Mouse (Mus musculus): ENCODE results near the gene Dusp11.
"Not testable (repeated sequence)": the region's sequence is repeated elsewhere in the genome, so short reads cannot be mapped to it uniquely, and the experiment has no call there.

Gene Dusp11

GRCm38 (mm10) chr6:85936508-85937465 is 24.7 kb downstream of the Dusp11 start:
- peak; percentile 94 to 98 for DNase-seq (ENCODE audit: inconsistent age in 2 of 2, low spot score in 1 of 2)

DNA sequence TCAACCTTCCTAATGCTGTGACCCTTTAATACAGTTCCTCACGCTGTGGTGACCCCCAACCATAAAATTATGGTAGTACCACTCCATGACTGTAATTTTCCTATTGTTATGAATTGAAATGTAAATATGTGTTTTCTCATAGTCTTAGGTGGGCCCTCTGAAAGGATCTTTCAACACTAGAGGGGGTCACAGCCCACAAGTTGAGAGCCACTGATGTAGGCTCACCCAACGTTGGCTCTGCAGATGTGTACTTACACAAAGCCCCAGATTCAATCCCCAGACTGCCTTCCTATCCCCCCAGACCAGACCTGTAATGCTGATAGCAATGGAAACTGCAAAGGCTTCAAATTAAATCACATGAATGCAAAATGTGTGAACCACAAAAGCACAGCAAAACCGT is 25.8 kb downstream of the Dusp11 start:
- DNase-seq (ENCODE audit: inconsistent age in 2 of 2, low spot score in 1 of 2), result no peak

- DNase-seq (ENCODE audit: inconsistent age in 2 of 2, low spot score in 1 of 2), result no peak
These were observed 27.4 kb downstream of the Dusp11 start for GRCm38 (mm10) chr6:85934047-85934446.

DNA sequence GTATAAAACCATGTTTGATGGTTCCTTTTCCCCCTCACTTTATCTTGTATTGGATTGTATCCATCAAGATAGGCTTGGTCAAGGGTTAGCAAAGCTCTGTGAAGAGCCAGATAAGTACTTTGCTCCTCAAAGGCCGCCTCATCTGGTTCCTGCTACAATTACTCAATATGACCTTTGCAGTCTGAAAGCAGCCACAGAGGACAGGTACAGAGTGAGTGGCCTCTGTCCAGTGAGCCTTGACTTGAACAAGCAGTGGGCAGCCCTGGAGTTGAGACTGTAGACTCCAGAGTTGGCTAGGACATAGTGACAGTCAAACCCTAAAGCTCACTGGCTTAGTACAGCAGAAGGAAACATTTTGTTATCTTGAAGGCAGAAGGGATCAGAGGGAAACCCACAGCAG is 32.2 kb downstream of the Dusp11 start:
- no peak for DNase-seq (ENCODE audit: inconsistent age in 2 of 2, low spot score in 1 of 2)

- peak in 1 of 2 experiments; percentile 65 for DNase-seq (ENCODE audit: inconsistent age in 2 of 2, low spot score in 1 of 2)
These were observed 33.7 kb downstream of the Dusp11 start for GRCm38 (mm10) chr6:85927476-85928464.

GRCm38 (mm10) chr6:85926709-85927108 is 34.8 kb downstream of the Dusp11 start:
- peak in 1 of 2 experiments; percentile 74 for DNase-seq (ENCODE audit: inconsistent age in 2 of 2, low spot score in 1 of 2)

DNA sequence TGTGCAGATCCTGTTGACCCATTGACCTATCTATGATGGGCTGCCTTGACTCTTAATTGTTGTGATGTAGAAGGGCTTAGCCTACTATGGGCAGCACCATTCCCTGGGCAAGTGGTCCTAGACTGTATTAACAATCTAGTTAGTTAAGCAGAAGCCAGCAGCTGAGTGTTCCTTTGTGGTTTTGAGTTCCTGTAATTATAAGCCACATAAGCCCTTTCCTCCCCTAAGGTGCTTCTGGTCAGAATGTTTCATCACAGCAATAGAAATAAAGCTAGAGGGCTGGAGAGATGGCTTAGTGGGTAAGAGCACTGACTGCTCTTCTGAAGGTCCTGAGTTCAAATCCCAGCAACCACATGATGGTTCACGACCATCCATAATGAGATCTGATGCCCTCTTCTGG is 37.8 kb downstream of the Dusp11 start:
- DNase-seq (ENCODE audit: inconsistent age in 2 of 2, low spot score in 1 of 2), result no peak

DNA sequence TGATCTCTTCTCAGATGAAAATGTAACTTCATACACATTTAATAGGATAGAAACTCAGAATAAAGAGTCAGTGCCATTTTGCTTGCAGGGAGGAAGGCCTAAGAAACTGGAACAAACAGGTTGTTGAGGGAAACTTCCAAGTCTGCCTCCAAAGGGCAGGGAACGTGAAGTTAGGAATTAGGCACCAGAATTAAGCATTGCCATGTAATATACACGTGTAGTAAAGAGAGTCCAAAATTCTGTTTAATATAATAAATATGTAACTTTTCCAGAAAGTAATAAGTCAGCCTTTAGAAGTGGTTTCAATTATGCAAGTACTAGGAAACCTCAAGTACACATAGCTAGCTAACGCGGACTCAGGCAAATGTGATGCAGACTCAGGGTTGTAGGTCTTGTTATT is 42.1 kb downstream of the Dusp11 start:
- no peak for DNase-seq (ENCODE audit: inconsistent age in 2 of 2, low spot score in 1 of 2)

GRCm38 (mm10) chr6:85918341-85918740 is 43.1 kb downstream of the Dusp11 start:
- DNase-seq (ENCODE audit: inconsistent age in 2 of 2, low spot score in 1 of 2), result not testable (repeated sequence)

- DNase-seq (ENCODE audit: inconsistent age in 2 of 2, low spot score in 1 of 2), result no peak
These were observed 44.9 kb downstream of the Dusp11 start for GRCm38 (mm10) chr6:85916596-85916995.

- peak; percentile 93 to 98 for DNase-seq (ENCODE audit: inconsistent age in 2 of 2, low spot score in 1 of 2)
These were observed 45.6 kb downstream of the Dusp11 start, which contains the start of gene Nat8f1 for GRCm38 (mm10) chr6:85915539-85916513. Gene Nat8f1, minus strand, starts transcription at chr6:85915687.

DNA sequence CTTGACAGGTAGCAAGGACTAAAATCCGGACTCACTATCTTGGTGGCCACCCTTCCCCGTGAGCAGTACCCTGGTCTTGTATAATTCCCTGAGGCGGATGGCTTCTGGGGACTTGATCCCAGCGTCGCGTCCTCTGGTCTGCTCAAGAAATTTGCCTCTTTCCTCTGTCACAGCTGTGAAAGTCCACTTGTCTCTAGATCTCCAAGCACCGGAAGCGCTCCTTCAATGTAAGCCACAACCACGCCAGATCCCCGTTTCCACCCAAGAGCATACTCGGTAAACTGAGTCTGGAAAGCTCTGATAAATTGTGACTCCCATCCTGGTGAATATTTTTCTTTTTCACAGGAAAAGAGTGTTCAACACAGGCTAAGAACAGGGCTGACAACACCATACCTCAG is 46.3 kb downstream of the Dusp11 start:
- no peak for DNase-seq (ENCODE audit: inconsistent age in 2 of 2, low spot score in 1 of 2)

GRCm38 (mm10) chr6:85911587-85911986 is 49.9 kb downstream of the Dusp11 start, which contains the start of gene Tprkb:
Gene Tprkb, plus strand, starts transcription at chr6:85911865.
- DNase-seq (ENCODE audit: inconsistent age in 2 of 2, low spot score in 1 of 2), result no peak

DNA sequence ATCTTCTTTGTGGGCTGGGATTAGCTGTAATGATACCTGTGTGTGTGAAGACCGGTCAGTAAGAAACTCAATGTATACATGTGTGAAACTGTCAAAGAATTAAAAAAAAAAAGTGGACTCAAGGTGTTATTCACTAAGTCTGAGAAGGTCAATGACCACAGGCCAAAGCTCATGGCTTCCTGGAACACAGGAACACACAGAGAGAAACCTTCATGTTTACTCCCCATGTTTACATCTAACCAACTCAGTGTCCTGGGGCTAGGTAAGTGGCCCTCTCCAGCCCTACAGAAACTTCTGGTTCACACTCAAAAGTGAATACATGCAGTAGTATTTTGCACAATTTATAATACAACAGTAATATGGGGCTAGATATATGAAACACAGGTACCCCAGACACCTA is 51.8 kb downstream of the Dusp11 start:
- DNase-seq (ENCODE audit: inconsistent age in 2 of 2, low spot score in 1 of 2), result no peak

DNA sequence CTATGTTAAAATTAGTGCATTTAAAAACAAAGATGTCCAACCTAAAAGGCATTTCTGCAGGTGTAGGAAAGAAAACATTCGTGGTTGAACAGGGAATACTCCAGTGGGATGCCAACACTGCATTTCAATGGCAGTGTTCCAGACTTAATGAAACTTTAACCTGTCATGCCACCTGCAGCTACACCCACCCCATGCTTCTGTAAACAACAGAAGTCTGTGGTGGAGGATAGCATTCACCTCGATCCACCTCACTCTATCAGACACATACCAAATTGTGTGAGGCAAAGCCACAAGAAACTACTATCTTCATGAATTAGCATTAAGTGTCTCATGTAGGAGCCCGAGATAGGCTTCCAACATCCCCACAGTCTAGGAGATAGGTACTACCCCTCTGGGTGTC is 53.1 kb downstream of the Dusp11 start:
- DNase-seq (ENCODE audit: inconsistent age in 2 of 2, low spot score in 1 of 2), result no peak

- peak; percentile 87 to 94 for DNase-seq (ENCODE audit: inconsistent age in 2 of 2, low spot score in 1 of 2)
These were observed 54.5 kb downstream of the Dusp11 start for GRCm38 (mm10) chr6:85906911-85907351.

DNA sequence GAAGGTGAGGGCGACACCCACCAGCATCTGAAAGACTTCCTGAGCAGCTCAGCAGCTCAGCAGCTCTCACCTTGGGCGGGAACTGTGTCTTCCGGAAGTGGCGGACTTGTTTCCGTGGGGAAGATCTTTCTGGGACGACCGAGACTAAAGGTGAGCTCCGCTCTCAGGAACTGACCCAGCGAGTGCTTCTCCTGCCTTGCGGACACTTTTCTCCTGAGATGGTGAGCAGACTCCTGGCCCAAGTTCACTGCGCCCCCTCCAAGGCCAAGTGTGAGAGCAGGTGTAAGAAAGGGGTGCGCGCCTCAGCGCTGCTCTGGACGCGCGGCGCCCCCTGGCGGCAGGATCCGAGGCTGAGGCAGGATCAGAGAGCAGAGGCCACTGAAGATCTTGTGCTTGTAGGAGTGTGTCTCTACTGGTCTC is 56.8 kb downstream of the Dusp11 start, which contains the start of gene Nat8f4:
TSS of gene Nat8f4 (minus strand) at position 243 of the 420 bp plus-strand sequence.
- DNase-seq (ENCODE audit: inconsistent age in 2 of 2, low spot score in 1 of 2), result peak; percentile 88 to 96

GRCm38 (mm10) chr6:85902303-85902702 is 59.2 kb downstream of the Dusp11 start:
- no peak for DNase-seq (ENCODE audit: inconsistent age in 2 of 2, low spot score in 1 of 2)

GRCm38 (mm10) chr6:85898596-85899475 is 62.6 kb downstream of the Dusp11 start:
- DNase-seq (ENCODE audit: inconsistent age in 2 of 2, low spot score in 1 of 2), result peak; percentile 61 to 72

Data from adrenal gland, adult (tissue).